Mouse (Mus musculus) brain, embryonic 14.5 days (tissue): Measurements from ENCODE around the gene Pdcd11.

Experiments used
- CTCF ChIP-seq: fragments of 200-500 bp; IDR thresholded peaks from 2 replicates; pipeline ENCODE4 v1.5.1; 2012; ENCODE audit warnings: inconsistent platforms, mild to moderate bottlenecking, moderate library complexity, borderline replicate concordance; ENCODE audit not compliant: insufficient read depth, insufficient read length; ENCODE audit errors: extremely low read depth
- POLR2A ChIP-seq: fragments of 200-500 bp; IDR thresholded peaks from 2 replicates; pipeline ENCODE4 v1.6.1; 2012; ENCODE audit warnings: mild to moderate bottlenecking, inconsistent platforms, borderline replicate concordance; ENCODE audit not compliant: poor library complexity, insufficient read depth, insufficient read length, severe bottlenecking; ENCODE audit errors: extremely low read depth

DNA sequence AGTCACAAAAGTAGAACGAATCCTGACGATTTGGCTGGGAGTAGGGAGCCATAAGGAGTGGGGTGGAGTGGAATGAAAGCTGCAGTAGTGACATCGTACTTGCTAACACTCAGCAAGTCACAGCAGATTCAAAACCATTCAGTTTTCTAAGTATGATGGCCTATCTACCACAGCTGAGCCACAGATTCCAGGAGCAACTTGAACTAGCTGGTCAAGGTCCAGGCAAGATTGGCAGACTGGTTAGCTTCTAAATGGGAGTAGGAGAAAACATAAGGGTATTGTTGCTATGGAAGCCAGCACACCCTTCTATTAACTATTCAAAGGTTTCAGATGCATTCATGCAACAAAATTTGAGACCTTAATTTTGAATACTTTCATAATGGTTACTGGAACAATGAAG, 2.3 kb upstream of the Pdcd11 start:
- TF ChIP-seq POLR2A (no peak), CTCF (no peak)
